Mouse (Mus musculus): Measurements from ENCODE around the gene Tenm4.

The Tenm4 gene

DNA sequence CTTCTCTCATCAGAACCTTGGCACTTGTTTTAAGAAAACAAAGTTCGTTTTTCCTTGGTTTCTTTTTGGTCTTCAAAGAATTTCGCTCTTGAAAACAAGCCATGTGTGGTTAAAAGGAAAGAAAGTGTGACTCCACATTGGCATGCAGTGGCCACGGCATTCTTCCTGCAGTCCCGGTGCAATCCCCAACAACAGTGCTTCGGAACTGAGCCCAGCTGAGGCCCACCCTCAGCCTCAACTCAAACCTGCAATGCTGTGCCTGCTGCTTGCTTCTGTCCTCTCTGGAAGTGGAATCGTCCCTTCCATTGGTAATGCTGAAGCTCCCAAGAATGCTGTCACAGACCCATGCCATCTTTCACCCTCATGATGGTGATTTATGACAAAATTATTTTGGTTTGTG, 88.6 kb downstream of the Tenm4 start:
- DNase-seq = no peak

DNA sequence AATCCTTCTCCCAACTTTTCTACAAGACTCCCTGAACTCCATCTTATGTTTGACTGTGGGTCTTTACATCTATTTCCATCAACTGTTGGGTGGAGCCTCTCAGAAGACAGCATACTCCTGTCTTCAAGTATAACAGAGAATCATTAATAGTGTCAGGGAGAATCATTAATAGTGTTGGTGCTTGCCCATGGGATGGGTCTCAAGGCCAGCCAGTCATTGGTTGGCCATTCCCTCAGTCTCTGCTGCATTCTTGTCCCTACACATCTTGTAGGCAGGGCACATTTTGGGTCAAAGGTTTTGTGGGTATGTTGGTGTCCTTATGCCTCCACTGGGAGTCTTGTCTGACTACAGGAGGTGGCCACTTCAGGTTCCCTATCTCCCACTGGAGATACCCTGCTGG, 91.1 kb downstream of the Tenm4 start:
- DNase-seq = no peak

DNA sequence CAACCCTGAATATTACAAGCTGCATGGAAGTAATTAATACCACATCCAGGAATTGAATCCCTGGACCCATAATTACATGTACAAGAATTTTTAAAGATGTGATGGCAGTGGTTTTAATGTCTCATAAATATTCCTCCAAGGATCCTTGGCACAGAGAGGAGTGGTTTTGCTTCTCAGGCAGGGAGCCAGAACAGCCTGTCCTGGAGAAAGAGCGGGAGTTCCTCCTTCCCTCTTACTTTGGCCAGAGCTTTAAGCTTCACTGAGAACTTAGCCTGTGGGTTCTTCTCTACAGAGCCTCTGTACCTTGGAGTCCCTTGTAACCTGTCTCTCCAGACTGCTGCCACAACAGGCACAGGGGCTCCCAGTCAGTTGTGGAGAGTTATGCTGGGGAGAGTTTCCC, 94.9 kb downstream of the Tenm4 start:
- no peak for DNase-seq

DNA sequence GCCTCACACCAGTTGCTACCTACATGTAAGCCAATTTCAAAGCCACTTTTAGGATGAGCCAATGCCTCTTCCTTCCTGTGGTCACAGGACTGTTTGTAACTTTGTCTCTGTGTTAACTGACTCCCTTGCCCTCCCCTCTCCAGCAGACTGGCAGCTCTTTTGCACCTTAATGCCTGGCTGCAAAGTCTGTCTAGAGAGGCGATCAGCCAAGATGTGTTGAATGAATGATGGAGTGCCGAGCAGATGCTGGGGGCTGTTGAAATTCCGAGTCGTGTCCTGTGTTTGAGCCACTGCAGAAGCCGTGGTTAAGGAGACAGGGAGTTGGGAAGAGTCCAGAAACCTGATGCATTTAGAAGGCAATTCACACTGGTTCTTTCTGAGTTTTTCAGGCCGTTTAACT, 96.2 kb downstream of the Tenm4 start:
- no peak for DNase-seq

DNA sequence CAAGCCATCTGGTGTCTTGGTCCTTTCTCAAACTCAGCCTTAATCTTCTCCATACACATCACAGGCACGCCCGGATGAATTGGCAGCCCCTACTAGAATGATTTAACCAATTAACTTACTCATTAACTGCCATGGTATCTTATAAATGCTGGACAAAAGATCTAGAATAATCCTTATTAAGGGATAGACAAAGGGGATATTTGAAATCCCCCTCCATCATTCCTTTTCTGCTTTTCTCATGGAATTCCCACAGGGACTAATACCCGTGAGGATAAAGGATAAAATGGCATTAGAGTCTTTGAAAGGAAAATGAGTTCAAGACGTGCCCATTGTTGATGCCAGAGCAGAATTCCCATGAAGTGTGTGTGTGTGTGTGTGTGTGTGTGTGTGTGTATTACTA, 99.6 kb downstream of the Tenm4 start:
- no peak for DNase-seq

DNA sequence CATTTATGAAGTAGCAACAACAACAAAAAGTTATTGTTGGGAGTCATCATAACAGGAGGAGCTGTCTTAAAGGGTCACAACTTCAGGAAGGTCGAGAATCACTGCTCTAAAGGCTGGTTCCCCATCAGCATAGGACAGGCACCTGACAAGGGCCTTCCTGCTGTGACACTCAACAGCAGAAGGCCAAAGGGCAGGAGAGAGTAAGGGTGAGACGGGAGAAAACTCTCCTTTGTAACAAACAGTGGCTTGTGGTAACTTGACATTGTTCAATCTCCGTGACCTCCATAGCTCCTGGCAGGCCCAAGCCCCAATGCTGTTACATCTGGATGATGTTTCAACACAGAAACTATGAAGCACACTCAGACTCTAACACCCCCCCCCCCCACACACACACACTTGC, 101.0 kb downstream of the Tenm4 start:
- no peak for DNase-seq

DNA sequence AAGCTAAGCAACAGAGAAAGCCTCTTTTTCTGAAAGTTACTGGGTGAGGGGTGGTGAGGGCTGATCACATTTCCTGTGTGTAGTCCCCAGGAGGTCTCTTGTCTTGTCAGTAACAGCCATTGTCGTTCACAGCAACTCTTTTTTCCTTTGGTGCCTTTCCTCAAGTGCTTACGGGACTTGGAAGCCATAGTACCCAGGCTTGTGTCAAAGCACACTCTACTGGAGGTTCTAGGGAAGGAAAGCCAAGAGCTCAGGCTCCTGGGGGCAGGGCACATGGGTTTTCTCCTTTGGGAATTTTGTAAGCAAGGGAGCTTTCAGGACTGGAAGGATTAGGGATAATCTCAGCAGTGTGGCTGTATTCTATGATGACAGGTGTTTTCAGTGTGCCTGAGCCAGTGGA, 103.4 kb downstream of the Tenm4 start:
- DNase-seq = no peak

DNA sequence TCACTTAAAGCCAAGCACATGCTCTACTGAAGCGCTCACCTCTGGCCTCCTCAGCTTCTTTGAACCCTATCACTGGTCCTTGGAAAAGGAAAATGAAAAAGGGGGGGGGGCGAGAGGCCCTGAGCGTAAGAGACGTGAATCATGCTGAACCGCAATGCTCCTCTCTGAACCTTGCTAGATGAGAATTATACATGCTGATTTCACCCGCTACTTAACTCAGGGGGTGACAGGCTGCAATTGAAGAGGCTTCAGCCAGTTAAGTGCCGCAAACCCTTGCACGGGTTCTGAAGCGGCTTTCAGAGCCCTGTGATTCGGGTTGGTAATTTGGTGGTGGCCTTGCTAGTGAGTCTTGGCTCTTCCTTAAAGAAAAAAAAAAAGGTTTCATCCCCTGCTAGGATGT, 106.5 kb downstream of the Tenm4 start:
- no peak for DNase-seq

DNA sequence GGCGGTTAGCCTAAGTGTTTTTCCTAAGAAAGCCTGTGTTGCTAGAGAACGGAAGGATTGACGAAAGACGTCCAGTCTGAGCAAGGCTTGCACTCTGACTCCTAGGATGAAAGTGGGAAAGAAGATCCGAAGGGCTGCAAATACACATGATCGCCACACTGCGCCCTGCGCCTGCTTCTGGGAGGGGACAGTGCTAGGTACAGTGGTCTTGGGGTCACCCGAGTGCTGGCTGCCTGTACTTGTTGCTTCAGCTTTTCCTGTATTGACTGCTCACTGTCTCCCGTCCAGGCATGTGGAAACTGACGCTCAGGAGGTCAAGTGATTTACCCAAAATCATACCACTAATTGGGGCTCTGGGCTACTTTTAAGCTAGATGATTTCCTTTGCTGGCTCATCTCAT, 107.3 kb downstream of the Tenm4 start:
- no peak for DNase-seq

DNA sequence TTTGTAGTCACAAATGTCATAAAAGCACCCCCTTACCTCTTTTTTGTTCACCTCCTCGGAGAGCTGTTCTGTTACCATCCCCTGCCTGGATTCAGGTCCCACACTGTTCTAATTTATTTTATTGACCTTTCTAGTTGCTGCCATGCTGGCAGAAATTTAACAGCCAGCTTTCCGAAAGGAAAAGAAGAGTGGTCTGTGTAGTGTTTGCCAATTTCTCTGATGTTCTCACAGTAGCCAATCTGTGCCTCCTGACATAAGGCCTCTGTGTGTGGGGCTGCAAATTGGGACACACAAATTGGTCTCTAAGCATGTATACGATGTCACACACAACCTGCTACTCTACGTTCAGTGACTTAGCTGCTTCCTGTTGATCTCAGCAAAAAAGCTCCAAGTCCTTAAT, 109.7 kb downstream of the Tenm4 start:
- no peak for DNase-seq

DNA sequence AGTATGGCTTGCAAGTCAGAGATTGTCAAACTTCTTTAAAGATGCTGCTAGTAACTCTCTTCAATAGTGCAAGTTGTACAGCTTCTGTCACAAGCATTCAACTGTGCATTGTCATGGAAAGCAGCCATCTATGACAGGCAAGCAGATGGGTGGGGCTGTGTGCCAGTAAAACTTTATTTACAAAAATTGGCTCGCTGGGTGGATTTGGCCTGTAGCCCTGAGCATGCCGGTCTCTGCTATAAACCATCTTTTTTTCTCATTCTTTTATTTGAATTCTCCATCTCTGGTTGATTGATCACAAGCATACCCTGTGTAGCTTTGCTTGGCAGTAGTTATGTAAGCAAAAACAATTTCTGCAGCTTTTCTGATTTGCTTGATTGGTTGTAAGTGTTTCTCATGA, 119.5 kb downstream of the Tenm4 start:
- DNase-seq = no peak

DNA sequence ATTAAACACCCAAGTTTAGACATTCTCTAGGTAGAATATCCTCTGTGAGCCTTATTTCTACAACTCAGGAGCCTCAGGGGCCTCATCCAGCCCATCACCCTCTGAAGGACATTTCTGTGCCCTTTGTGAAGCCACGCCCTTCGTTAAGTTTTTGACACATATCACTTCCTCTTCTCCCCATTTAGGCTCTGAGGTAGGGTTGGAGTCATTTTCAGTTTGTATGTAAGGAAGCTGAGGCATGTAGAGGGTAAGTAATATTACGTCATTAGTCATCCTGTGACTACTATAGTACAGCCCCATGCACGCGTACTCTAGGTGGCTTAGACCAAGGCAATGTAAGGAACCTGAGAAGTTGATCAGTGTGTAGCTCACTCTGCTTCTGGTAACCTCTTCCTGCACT, 124.9 kb downstream of the Tenm4 start:
- DNase-seq = no peak

DNA sequence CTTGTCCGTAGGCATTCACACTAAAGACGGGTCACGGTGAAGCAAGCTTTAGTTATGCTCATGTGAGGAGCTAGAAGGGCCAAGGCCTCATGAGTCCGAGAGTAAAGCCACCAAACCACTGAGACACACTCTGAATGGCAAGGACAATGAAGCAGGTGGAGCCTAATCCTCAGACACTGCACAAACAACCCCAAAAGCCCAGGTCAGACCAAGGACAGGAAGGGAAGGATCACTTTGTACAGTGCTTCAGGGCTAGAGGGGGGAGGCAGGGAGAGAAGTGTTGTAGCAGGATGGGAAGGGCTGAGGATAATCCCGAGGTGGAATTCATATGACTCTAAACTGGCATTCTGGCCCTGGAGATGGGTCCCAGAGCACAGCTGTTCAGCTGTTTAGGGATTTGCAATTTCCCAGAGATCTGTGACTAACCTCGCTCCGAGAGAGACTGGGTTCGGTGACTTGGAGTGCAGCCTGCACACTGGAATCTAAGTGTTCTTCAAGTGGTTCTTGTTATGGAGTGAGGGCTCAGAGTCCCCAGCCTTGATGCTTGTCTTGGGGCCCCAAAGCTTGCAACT, 129.9 kb downstream of the Tenm4 start:
- no peak for DNase-seq

DNA sequence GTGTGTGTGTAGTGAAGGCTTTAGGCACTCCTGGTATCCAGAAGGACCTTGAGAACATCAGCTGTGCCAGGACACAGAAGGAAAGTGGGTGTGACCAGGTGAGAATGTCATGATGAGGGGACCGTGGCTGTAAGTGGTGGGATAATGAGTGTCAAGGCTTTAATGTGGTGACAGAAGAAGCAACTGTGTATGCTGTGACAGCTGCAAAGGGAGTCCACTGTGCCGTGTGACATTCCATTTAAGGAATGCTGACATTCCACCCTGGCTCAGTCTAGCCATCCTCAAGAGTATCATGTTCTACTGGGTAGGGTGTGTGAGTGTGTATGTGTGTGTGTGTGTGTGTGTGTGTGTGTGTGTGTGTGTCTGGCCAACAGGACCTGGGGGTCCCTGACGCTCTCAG, 130.8 kb downstream of the Tenm4 start:
- no peak for DNase-seq

DNA sequence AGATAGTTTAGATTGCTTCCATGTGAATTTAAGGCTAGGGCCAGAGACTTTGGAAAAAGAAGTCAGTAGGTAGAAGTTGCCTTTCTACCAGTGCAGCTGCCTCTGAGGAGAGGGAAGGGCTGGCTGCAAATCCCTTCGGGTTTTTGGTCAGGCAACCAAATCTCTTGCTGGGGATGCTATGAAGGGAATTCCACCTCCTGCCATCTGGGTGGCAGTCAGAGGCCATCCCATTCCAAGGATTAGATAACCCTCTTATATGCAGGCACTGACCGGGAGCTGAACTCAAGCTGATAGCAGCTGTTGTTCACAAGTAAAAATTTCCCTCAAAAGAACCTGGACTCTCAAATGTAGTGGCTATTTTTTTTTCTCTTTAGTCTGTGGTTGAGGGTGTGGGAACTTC, 132.9 kb downstream of the Tenm4 start:
- no peak for DNase-seq

DNA sequence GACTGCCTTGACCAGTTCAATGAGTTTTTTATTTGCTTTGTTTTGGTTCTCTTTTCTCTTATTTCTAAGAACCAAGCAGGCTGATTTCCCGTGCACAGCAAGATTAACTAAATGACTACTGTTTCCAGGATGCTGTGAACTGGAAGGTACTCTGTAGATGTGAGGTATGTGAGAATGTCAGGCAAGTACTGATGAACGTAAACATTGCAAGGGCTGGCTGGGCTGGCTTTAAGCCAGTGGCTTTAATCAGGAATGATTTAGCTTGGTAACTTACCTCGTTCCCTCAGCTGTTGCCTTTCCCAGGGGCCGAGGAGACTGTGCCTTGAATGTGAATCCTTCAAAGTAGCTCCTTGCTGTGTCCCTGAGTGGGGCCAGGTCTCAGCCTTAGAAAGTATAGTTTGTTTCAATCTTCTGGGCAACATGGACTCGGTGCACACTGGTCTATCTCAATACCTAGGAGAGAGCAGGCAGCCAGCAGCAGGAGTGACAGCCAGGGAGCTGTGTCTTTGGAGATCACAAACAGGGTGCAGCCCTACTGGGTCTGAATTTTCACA, 134.4 kb downstream of the Tenm4 start:
- DNase-seq = no peak

DNA sequence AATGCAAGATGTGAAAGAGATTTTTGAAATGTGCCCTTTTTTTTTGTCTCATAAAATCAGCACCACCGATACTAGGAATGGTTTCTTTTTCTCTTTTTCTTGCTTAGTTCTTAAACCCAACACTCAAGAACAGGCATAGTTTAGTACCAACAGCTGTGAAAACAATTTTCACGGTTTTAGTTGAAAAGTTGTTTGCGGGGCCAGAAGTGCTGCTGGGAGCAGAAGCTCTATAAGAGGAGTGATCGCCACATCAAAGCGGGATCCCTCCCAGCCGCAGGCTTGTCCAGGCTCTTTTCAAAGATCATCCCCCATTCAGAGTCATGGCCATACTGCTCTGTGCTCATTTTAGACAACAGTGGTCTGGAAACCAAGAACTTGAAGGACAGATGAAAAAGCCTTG, 137.1 kb downstream of the Tenm4 start:
- no peak for DNase-seq

DNA sequence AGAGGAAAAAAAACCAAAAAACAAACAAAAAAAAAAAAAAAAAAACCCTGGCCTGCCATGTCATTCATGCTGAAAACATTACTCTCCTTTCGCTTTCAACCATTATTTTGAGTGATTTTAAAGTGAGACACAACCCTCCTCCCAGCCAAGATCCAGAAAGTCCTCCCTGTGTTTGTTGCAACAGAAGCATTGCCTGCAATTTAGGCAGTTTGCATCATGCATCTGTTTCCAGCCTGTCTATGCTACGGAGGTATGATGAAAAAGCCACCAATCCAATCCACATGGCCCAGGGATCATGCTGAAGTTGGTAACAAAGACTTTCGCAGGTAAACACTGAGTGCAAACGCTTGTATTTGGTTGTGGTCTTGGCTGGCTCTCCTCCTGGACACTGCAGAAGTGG, 158.3 kb downstream of the Tenm4 start:
- no peak for DNase-seq

DNA sequence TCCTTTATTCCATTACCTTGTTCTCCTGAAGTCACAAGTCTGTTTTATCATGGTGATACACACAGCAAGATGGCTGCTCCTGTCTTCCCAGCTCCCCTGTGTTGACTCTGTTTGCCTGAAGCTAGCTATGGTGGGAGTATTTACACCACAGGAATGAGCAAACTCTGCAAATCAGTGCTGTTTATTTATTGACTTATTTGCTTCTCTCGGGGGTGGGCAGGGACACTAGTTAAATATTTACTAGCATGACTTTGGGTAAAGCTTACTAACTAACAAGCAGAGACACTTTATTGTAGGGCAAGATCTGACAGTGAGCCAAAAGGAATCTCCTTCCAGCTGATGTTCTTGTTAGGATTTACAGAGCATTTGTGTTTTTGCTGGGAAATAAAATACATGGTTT, 160.1 kb downstream of the Tenm4 start:
- no peak for DNase-seq

DNA sequence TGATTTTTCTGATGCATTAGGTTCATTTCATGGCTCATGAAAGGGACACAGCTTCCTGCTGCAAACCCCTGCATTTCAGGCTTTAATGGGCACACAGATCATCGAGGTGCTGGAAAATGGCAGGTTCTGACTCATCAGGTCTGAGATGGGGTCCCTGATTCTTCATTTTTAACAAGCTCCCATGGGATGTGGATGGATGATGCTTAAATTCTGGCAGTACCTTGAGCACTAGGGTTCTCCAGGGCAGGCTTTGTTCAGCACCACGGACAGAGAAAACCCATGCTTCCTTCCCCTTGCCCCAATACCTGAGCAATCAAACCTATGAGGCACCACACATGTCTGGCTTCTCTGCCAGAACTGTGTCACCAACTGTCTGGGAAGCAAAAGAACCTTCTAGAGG, 163.3 kb downstream of the Tenm4 start:
- DNase-seq = no peak

DNA sequence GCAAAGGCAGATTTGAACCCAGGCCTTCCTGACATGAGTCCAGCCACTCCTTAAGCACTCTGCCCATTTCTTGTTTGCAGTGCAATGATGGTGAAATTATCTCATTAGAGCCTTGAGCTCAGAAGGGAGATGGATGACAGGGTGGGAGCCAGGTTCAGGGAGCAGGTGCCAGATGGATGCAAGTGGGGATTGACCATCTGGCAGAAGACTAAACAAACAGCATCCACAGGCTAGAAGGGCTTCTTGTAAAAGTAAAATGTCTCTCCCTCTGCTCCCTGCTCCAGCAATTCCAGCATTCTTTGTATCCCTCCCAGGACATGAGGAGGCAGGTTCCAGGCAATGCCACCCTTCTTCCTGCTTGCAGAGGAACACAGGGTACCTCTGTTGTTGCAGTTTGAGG, 165.3 kb downstream of the Tenm4 start:
- DNase-seq = no peak

DNA sequence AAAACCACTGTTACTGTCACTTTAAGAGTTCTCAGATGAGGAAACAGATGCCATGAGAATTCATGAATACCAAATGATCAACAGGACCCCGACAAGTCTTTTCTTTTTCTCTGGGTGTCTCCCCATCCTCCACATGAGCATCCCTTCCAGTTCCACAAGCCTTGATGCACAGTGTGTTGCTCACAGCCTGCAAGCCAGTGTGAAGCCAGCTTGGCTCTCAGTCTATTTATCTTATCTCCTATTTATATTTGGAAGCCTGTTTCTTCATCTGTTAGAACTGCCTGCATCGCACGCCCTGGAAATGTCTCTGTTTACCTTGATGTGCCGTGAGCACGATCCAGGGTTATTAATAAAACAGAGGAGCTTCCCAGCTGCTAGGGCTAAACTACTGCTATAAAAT, 169.8 kb downstream of the Tenm4 start:
- no peak for DNase-seq

DNA sequence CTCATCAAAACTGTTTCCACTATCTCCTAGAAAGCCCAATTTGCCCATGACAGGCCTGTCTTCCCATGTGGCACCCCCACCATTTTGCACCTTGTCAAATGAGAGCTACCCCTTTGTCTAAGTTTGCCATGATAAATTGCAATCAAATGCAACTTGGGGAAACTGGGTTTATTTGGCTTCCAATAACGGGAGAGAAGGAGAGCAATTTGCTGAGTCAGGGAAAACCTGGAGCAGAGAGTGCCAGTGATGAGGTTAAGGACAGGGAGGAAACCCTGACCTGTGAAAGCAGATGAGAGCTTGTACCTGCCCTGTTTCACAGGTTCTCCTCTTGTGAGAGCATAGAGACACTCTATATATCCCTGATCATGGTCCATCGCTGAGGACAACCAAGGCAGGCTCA, 170.4 kb downstream of the Tenm4 start:
- DNase-seq = no peak

DNA sequence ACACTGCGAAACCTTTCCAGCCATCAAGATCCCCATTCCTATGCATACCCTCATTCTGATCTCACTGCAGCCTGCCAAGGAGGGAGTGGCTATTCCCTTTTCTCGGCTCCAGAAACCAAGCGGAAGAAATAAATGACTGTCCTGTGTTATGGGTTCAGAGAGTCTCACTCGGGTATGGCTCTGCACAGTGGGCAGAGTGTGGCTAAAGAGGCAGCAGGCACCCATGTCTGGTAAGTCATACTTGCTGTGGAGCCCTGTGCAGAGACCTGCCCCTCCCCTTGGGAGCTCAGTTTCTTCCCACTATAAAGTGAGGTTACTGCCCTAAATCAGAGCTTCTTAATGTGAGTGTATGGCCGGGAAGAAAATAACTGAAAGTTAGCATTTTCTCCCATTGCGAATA, 171.9 kb downstream of the Tenm4 start:
- DNase-seq = no peak

DNA sequence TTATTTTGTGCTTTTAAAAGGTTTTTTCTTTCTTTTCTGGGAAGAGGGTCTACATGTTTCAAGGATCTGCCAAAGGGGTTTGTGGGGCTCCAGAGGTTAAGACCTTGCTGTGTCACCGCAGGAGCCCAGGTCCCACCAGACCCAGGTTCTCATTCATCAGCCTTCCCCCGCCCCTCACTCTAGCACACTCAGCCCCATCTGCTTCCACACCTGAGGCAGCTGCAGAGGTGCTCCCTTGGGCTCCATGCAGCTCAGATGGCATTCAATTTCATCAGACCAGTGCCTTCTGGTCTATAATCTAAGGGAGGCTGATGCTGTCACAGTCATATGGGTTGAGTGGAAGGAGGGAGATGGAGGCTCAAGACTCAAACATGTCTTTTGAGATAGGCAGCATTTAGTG, 172.6 kb downstream of the Tenm4 start:
- DNase-seq = no peak

DNA sequence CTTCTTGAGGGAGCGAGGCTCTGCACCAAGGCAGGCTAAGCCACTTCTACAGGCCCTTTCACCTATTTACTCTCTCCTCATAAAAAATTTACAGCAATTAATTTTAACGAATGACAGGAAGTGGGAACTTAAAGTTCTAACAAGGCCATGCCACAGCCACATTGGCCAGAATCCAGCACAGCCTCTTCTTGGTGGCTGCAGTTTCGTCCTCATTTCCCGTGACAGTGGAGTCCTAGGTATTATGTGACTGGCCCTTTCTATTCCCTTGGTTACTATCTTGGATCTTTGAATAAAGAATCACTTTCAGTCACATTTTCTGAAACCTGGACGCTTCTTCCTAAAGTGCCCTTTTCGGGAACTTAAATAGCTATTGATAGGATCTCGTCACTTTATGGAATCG, 181.6 kb downstream of the Tenm4 start:
- no peak for DNase-seq
